Mouse (Mus musculus): ENCODE data around the gene Olfr61. TPM values are rescaled to one million over a fixed set of nuclear protein-coding genes. Genes with fewer than 3 reads are reported as not detected.

The Olfr61 gene
- not detected for total RNA-seq (2023)

DNA sequence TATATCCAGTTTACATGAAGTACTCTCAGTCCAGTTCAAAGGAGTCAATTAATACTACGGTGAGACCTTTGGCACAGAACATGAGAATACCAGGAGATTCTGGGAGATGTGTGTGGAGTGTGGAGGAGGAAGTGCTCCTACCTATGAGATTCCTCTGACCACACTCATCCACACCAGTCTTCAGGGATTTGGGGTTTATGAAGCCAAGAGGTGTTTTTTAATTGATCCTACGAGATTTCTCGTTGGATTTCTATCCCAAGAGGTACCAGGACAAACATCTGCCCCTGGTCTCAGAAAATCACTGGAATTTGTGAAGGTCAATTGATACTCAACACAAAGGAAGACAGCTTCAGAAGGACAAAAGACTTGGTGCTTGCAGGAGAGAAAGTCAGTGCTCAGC is at the start of gene Olfr61:
Gene Olfr61 (plus strand): TSS at position 301 of the 400 bp plus-strand sequence.

DNA sequence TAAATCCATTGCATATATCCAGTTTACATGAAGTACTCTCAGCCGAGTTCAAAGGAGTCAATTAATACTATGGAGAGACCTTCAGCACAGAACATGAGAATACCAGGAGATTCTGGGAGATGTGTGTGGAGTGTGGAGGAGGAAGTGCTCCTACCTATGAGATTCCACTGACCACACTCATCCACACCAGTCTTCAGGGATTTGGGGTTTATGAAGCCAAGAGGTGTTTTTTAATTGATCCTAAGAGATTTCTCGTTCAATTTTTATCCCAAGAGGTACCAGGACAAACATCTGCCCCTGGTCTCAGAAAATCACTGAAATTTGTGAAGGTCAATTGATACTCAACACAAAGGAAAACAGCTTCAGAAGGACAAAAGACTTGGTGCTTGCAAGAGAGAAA is 27.8 kb upstream of the Olfr61 start, which contains the start of gene Olfr46:
Gene Olfr46 (plus strand): TSS at position 301 of the 400 bp plus-strand sequence.

DNA sequence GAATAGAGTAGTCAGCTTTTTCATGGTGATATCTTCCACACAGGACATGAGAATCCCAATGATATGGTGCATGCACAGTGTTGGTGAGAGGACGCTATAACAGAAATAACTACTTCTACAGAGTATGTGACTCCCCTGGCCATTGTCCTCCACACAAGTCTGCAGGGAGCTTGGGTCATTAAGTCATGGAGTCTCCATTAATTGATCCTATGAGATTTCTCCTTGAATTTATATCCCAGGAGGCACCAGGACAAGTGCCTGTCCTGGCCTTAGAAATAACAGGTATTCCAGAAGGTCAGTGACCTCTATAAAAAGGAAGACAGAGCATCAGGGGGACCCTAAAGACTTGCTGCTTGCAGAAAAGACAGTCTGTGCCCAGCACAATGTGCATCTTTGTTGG is 17.4 kb downstream of the Olfr61 start, which contains the start of gene Olfr53:
Gene Olfr53 (plus strand): TSS at position 301 of the 400 bp plus-strand sequence.

DNA sequence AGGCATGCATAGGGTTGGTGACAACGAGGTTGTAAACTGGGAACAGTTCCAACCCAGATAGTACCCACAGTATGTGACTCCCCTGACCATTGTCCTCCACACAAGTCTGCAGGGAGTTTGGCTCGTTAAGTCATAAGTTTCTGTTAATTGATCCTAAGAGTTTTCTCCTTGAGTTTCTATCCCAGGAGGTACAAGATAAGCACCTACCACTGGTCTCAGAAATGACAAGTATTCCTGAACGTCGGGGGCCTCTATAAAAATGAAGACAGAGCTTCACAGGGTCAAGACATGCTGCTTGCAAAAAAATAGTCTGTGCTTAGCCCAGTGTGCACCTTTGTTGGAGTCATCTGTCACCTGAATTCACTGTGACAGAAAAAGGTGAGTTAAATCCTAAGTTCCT is 30.9 kb downstream of the Olfr61 start, which contains the start of gene Olfr539:
Gene Olfr539 (plus strand): TSS at position 301 of the 400 bp plus-strand sequence.

DNA sequence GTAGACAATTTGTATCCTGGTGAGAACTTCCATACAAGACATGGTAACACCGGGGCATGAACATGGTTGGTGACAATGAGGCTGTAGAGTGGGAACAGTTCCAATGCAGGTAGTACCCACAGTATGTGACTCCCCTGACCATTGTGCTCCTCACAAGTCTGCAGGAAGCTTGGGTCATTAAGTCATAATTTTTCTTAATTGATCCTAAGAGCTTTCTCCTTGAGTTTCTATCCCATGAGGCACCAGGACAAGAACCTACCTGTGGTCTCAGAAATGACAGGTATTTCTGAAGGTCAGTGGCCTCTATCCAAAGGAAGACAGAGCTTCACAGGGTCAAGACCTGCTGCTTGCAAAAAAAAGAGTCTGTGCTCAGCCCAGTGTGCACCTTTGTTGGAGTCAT is 52.9 kb downstream of the Olfr61 start, which contains the start of gene Olfr45:
Gene Olfr45 (plus strand): TSS at position 301 of the 400 bp plus-strand sequence.

Other genes with a start within 250 kb of the Olfr61 start
- not detected for gene Olfr531, start 226.1 kb upstream of the Olfr61 start, total RNA-seq (2023)
- gene Olfr532, start 207.3 kb upstream of the Olfr61 start, total RNA-seq (2023), result not detected
- not detected for gene Olfr533, start 165.6 kb upstream of the Olfr61 start, total RNA-seq (2023)
- gene Olfr535, start 144.8 kb upstream of the Olfr61 start, total RNA-seq (2023), result not detected
- gene Olfr536, start 121.6 kb upstream of the Olfr61 start, total RNA-seq (2023), result not detected
- gene Olfr538, start 61.1 kb upstream of the Olfr61 start, total RNA-seq (2023), result not detected
- not detected for gene Olfr46, start 27.7 kb upstream of the Olfr61 start, total RNA-seq (2023)
- gene Olfr53, start 17.5 kb downstream of the Olfr61 start, total RNA-seq (2023), result not detected
- gene Olfr539, start 31.0 kb downstream of the Olfr61 start, total RNA-seq (2023), result not detected
- not detected for gene Olfr45, start 53.0 kb downstream of the Olfr61 start, total RNA-seq (2023)
- gene Olfr541, start 68.3 kb downstream of the Olfr61 start, total RNA-seq (2023), result not detected
- gene Cyp2e1, start 134.8 kb downstream of the Olfr61 start, total RNA-seq (2023), result not detected
- not detected for gene Syce1, start 158.9 kb downstream of the Olfr61 start, total RNA-seq (2023)
- not detected for gene Zfp941, start 193.2 kb downstream of the Olfr61 start, total RNA-seq (2023)
- not detected for gene Urah, start 206.0 kb downstream of the Olfr61 start, total RNA-seq (2023)
- gene Scgb1c1, start 216.6 kb downstream of the Olfr61 start, total RNA-seq (2023), result not detected
- gene Odf3, start 218.8 kb downstream of the Olfr61 start, total RNA-seq (2023), result not detected
- not detected for gene Gm45785, start 227.4 kb downstream of the Olfr61 start, total RNA-seq (2023)
- 101 TPM for gene Ric8a, start 228.0 kb downstream of the Olfr61 start, total RNA-seq (2023)
- 32.4 TPM for gene Bet1l, start 228.6 kb downstream of the Olfr61 start, total RNA-seq (2023)

Measured in CD4-positive naive resting alpha-beta T cell, adult 76 days (primary cell).